Mouse (Mus musculus) liver, adult 2 months (tissue): ENCODE results near the gene Fmnl3.

Experiments
- CTCF ChIP-seq: fragments of 200-500 bp; IDR thresholded peaks from 2 replicates; pipeline ENCODE4 v1.5.1; 2011; ENCODE audit warnings: low read depth, low read length, control low read depth
- POLR2A ChIP-seq: fragments of 200-500 bp; IDR thresholded peaks from 2 replicates; pipeline ENCODE4 v1.6.1; 2011; ENCODE audit warnings: low read length, control low read depth; ENCODE audit not compliant: insufficient read depth; ENCODE audit errors: extremely low read depth

GRCm38 (mm10) chr15:99310617-99311016, 59.7 kb downstream of the Fmnl3 start:
- TF ChIP-seq CTCF (no peak), POLR2A (no peak)
